Mouse (Mus musculus): ENCODE measurements around the gene Gm45233. TPM values are rescaled to one million over a fixed set of nuclear protein-coding genes. Genes with fewer than 3 reads are reported as not detected.
A peak's percentile ranks its signal among the peaks of the same experiment; 100 is the strongest.

Gm45233 gene
- total RNA-seq, 2 experiments from 2014 or later: 0.60 TPM; not detected in 1

GRCm38 (mm10) chr7:43449811-43450210 is 5.9 kb downstream of the Gm45233 start:
- no peak for DNase-seq

- DNase-seq: no peak
These were observed 7.8 kb downstream of the Gm45233 start for GRCm38 (mm10) chr7:43451726-43452125.

- DNase-seq: no peak
These were observed 8.7 kb downstream of the Gm45233 start for GRCm38 (mm10) chr7:43452609-43453008.

GRCm38 (mm10) chr7:43453599-43454355 is 9.8 kb downstream of the Gm45233 start:
- DNase-seq: no peak

DNA sequence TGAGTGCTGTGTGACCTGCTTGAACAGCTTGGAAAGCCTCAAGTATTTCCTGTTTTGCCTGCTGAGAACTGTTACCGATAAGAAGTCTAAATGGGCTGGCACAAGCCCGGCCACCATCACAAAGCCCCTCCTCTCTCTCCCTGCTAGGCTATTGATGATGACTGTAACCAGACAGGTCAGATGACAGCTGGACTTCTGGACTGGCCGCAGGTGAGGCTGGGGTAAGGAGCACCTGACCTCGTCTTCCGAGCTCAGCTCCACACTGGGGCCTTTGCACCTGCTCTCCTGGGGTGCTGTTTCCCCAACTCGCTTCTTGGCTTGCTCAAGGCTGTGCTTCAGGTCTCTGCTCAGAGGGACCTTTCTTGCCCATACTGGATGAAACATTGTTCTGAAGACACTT is 10.4 kb downstream of the Gm45233 start:
- DNase-seq: no peak

- DNase-seq: no peak
These were observed 18.9 kb downstream of the Gm45233 start, which contains the start of gene Vsig10l for GRCm38 (mm10) chr7:43462851-43463250. Gene Vsig10l, plus strand, starts transcription at chr7:43463151.

DNA sequence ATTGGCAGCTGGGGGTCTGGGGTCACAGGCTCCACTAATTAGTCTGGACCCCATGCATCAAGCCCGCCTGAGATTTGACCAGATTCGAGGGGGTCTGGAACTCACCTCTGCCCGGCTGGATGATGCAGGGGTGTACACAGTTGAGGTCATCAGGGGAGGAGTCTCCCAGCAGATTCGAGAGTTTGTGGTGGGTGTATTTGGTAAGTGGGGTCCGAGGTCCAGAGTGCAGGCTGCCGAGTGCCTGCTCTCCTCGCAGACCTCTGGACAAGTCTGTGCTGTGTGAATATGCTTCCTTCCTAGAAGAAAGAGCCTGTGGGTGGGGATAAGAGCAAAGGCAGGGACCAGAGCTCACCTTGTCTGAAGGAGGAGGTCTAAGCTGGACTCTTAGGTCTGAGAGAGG is 20.0 kb downstream of the Gm45233 start:
- DNase-seq: no peak

DNA sequence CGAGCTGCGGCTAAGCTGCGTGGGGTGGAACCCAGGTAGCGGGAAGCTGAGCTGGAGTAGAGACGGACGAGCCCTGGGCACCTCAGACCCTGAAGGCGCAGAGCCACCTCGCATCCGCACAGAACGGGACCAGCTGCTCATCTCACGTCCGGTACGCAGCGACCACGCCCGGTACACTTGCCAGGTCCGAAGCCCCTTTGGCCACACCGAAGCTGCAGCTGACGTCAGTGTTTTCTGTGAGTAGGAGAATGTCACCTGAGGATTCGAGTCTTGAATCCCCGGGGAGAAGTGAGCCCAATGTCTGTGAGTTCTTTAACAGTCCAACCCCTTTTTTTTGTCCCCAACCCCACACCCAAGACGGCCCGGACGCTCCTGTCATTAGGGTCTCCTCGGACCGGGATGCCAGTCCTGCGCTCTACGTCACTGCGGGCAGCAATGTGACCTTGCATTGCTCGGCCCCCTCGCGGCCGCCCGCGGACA is 21.0 kb downstream of the Gm45233 start:
- DNase-seq: no peak

DNA sequence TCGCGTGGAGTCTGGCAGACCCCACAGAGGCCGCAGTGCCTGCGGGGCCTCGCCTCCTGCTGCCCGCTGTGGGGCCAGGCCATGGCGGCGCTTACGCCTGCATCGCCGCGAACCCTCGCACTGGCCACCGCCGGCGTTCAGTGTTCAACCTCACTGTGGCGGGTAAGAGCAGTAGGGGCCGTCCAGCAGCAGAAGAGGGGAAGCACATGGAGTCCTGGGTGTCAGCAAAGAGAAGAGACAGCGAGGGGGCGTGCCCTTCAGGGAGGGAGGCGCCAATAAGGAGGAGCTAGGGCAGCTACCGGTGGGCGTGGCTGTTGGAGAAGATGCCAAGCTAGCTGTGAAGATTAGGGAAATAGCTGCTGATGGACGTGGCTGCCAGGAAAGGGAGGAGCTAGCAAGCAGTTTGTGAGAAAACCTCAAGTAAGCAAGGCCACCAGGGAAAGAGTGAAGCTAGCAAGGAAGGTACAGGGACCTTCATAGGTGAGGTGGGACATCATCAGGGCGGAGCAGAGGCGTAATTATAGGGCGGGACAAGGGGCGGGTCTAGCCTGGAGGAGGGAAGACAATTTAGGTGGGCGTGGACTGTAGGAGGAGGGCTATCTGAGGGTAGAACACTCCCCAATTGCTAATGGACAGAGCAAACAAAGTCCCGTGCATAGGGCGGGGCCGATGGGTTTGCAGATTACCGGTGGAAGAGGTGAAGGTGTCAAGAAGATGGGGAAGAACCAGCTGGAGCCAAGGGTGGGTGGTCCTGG is 21.6 kb downstream of the Gm45233 start:
- DNase-seq: peak; percentile 92 to 94

GRCm38 (mm10) chr7:43466099-43466694 is 22.3 kb downstream of the Gm45233 start:
- peak; percentile 84 to 87 for DNase-seq

DNA sequence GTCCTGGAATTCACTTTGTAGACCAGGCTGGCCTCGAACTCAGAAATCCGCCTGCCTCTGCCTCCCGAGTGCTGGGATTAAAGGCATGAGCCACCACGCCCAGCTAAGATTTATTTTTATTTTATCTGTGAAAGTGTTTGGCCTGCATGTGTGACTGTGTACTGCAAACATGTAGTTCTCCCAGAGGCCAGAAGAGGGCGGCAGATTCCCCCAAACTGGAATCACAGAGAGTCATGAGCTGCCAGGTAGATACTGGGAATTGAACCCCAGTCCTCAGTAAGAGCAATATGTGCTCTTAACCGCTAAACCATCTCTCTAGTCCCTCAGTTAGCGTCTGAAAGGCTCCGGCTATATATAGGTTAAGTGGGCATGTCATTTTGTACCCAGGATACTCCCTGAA is 26.4 kb downstream of the Gm45233 start:
- DNase-seq: no peak

GRCm38 (mm10) chr7:43475706-43476105 is 31.8 kb downstream of the Gm45233 start:
- no peak for DNase-seq

- DNase-seq: no peak
These were observed 32.4 kb downstream of the Gm45233 start for GRCm38 (mm10) chr7:43476376-43476775.

DNA sequence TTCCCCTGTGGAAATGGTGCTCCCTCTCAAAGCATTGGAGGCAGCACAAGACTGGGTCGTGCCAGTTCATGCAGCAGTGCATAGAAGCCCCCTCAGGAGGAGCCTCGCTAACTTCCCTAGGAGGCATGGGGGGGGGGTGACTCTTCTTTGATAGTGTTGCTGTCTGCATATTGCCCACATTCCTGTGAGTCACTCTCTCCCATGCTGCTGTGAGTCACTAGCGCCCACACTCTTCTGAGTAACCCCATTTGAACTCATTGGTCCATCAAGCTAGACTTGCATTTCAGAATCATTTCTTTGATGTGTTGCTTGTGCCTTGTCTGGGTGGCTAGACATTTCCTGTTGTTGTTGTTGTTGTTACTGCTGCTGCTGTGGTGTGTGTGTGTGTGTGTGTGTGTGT is 37.3 kb downstream of the Gm45233 start:
- no peak for DNase-seq

- no peak for DNase-seq
These were observed 38.3 kb downstream of the Gm45233 start for GRCm38 (mm10) chr7:43482090-43482716.

DNA sequence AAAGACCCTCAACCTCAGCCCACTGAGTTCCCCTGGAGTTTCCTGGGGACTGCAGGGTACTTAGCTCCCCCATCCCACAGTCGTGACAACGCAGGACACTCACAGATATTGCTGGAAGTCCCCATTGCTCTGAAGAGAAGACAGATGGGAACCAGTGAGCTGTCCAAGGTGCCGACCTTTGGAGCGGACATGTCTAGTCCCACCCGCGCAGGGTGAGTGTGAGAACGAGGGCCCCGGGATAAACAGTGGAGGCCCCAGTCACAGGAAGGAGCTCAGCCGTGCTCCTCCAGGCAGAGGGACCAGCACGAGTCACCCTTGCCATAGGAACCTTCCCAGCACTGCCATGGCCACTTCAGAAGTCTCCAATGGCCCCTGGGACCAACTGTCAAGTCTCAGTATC is 39.3 kb downstream of the Gm45233 start:
- DNase-seq: no peak

GRCm38 (mm10) chr7:43488646-43489045 is 44.7 kb downstream of the Gm45233 start:
- DNase-seq: no peak

GRCm38 (mm10) chr7:43489631-43490125 is 45.8 kb downstream of the Gm45233 start, which contains the start of gene Iglon5:
Gene Iglon5, minus strand, starts transcription at chr7:43490075.
- DNase-seq: no peak

DNA sequence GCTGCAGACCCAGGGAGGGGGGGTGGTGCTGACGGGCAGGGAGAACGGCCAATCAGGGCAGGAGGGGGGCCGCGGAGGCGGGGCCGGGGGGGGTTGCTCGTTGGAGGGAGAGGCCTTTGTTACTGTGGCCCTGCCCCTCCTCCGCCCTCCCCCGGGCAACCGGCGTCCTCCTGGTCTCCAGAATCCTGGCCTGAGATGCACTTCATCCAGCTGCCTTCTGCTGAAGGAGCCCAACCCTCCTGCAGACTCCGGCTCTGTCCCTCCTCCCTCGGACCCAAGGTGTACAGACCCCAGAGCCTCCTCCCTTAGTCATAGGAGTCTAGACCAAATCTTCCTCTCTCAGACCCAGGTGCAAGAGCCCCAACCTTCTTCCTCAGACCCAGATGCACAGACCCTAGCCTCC is 46.3 kb downstream of the Gm45233 start:
- DNase-seq: peak; percentile 9 to 22

GRCm38 (mm10) chr7:43490861-43491260 is 46.9 kb downstream of the Gm45233 start:
- no peak for DNase-seq

DNA sequence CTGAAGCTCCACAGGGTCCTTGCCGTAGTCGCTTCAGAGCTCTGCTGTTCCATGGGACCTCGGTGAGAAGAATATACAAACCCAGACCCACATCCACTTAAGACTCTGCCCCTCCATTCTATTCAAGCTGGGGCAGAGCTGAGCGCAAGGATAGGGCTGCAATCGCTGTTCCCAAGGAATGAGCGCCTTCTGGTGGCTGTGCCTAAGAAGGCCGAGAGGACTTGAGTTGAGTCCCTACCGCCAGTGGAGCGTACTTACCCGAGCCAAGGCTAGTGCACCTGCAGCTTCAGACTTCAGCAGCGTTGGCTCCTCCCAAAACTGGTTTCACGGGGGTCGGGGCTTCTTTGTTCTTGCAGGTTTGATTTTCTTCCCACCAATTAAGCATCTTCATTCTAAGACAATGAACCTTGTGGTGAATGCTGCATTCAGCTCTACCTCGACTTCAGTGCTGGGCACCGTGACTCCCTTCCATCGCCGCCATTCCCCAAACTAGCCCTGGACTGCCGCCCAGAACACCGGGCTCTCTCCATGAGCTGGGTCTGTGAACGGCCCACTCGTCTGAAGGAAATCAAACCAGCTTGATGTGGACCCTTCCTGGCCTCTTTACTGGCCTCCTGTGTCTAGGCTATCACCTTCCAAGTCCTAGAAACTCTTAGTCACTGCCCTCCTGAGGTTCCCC is 51.6 kb downstream of the Gm45233 start:
- DNase-seq: peak; percentile 9 to 18
